Mouse (Mus musculus): Measurements from ENCODE around the gene Adam8.
A peak's percentile ranks its signal among the peaks of the same experiment; 100 is the strongest.

Gene Adam8

DNA sequence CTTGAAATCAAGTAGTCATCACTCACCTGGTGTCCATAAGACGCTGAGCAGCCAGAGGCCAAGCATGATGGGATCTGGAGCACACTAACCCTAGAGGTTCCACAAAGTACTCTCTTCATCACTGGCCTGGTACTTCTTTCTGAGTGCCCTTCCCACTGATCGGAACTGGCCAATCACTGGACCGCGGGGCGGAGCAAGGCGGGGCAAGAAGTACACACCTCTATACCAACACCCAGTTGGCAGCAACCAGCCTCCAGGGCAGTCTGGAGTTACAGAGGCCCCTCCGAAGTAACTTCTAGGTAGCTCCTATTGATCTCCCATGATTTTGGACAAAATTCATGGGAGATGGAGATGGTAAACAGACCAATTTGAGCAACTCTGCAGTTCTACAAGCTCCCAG is at the start of gene Adam8:
Gene Adam8, minus strand, starts transcription at position 157 of the 400 bp plus-strand sequence.
- DNase-seq (ENCODE audit: low read depth, low spot score), result no peak

DNA sequence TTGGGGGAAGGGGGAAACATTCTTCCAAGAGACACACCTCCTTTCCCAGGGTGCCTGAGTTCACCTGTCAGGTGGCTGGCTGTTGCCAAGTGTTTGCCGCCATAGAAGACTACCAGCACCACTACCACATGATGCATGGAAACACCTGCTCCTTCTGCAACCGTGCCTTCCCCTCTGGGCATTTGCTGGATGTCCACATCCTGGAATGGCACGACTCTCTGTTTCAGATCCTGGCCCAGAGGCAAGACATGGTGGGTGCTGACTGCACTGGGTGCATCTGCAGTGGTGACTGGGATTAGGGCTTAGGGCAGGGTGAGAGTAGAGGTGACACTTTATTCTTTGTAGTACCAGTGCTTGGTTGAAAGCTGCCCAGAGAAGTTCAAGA is 44.8 kb upstream of the Adam8 start:
- DNase-seq (ENCODE audit: low read depth, low spot score), result peak; percentile 9

DNA sequence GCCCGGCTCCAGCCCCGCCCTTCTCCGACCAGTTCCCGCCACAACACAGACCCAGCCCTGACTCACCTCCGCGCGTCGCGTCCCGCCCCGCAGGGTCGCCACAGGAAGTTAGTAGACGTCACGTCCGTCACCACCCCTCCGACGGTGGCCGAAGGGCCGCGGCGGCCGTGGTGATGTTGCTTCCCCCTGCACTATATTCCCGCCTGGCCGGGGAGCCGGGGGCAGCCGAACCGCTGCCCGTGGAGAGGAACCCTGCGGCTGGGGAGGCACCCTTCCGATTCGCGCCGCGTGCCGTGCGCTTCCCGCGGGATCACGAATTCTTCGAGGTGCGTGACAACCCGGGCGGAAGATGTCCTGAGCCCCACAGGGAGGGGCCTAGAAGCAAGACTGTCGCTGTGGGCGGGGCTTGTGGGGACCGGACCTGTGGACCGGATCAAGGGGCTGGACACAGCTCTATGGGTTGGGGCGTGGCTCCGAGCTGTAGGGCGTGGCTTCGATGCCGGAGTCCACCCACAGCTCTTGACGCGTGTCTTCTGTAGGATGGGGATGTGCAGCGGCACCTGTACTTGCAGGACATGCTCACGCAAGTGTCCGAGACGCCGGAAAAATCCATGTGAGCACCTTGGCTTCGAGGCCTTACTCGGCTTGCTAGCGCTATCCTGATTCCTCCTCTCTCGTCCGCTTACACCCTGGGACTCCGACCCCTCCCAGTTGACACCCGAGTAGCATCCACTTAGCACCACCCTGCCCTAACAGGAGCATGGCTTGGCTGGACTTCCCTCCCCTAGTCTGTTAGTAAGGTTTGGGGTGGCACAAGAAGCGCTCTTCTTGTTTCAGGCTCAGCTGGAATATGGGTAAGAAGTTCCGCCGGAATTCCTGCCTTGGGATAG is 44.2 kb upstream of the Adam8 start, which contains the start of the genes Zfp511 and Tubgcp2:
Gene Zfp511, plus strand, starts transcription at position 111 of the 890 bp plus-strand sequence.
Gene Tubgcp2, minus strand, starts transcription at position 389 of the 890 bp plus-strand sequence.
- peak; percentile 98 for DNase-seq (ENCODE audit: low read depth, low spot score)

DNA sequence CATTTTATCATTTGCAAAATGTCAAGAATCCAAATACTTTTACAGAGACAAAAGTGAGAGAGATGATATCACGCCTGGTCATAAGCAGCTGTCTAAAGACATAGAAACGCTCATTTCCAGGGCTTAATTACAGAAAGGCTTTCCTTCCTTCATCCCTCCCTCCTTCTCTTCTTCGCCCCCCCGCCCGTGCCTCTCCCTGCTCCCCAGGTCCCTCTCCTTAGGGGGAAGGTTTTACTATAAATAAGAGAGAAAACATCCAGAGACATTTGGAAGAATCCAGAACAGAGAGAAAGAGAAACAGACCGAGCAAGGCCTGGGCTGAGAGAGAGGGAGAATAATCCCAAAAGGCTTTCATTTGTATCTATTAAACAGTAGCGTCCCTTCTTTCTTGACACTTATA is 43.1 kb upstream of the Adam8 start:
- no peak for DNase-seq (ENCODE audit: low read depth, low spot score)

DNA sequence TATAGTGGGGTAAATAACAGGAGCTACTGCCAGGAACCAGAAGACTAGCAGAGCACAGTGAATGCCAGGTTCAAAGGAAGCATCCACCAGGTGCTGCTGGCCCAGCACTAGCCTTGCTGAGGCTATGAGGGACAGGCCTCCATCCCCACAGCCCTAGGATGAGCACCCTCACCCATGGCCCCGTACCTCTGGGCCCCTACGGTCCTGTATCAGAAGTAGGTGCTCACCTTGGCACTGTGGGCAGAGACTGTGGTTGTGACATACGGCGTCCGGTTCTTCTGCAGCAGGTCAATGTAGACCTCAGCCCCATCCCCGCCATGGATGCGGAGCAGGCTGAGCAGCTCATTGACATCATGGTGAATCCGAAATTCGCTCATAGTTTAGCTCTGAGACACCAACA is 41.0 kb upstream of the Adam8 start:
- no peak for DNase-seq (ENCODE audit: low read depth, low spot score)

DNA sequence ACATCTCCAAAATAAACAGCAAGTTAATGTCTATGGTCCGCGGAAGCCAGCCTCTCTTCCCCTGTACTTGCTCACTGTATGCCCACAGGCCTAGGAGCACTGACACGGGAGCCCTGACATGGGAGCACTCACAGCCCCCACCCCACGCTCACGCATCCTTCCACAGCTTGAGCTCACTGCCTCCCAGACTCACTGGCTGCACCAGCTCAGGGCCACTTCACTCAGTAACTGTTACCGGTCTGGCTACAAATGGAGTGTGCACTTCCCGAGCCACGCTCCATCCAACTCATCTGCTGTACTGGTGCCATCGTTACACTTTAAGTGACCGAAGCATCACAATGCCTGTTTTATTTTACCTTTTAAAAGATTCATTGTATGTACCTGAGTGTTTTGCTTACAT is 40.0 kb upstream of the Adam8 start:
- no peak for DNase-seq (ENCODE audit: low read depth, low spot score)

DNA sequence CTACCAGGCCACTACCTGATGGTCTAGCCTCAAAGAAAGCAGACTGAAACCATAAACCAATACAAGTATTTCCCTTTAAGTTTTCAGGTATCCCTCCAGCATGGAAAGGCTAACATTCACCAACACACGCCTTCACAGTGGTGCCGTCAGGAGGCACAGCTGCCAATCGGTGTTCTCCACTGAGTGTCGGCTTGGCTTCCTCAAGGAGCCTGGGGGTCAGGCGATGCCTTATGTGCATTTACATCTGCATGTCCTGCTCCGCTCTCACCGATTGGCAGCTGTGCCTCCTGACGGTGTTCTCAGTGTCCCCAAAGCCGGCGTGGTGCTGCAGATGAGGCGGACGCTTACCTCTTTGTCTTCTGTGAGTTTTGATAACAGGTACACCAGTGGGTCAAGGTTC is 39.4 kb upstream of the Adam8 start:
- no peak for DNase-seq (ENCODE audit: low read depth, low spot score)

DNA sequence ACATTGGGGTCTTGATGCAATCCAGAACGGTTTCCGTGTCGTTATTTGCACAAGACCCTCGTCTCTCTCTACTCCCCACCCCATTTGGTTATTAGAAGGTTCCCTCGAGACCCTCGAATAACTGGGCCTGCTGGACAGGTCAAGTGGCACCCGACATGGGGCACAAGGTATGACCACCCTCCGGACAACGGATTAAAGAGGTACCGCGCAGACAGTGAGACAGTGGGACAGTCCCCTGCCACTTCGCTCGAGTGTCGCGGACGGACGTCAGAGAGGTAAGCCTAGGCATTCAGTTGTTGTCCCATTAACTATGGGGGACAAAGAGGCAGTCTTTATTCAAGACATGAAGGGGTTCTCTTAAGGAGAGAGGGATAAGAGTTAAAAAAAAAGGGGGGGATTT is 19.0 kb upstream of the Adam8 start:
- DNase-seq (ENCODE audit: low read depth, low spot score), result no peak

DNA sequence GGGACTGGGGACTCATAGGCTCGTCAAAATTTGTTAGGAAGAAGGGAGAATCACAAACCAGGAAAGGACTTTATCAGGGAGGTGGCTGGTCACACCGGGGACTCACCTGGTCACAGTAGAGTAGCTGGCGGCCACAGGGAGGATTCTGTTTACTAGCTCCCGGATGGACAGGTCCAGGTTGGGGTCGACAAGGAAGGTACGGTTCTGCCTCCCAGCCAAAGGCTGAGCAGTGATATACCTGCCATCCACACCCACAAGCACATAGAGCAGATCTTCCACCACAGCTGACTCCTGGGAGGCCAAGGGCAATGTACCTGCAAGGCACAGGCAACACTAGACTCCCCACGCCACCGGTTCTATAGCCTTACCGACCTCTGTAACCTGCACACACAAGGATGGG is 15.4 kb upstream of the Adam8 start:
- DNase-seq (ENCODE audit: low read depth, low spot score), result no peak

DNA sequence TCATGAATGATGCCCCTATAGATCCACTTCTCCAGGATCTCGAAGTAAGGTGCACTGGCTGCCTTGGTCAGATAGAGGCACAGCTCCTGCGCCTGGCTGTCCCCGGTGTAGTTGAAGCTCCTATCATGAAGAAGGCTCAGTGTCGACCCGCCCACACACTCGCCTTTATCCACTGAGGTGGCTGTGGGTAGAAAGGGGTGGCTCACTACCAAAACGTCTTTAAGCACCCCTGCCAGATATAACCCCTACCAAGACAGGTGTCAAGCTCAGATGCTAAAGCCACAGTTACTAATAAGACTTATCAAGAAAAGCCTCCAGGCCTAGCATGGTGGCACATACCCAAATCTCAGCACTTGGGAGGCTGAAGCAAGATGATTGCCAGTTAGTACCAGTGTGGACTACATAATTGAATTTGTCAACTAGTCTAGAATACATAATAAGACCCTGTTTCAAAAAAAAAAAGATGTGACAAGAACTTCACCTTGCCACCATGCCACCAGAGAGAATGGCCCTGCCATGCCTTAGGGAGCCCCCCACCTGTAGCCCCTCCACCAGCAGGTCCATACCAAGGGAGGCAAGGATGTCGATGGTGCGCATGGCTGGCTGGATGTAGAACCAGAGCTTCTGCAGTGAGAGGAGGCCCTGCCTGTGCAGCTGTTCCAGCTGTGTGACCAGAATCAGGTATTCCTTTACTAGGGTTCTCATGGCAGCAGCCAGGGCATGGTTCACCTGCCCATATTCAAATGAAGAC is 14.7 kb upstream of the Adam8 start:
- no peak for DNase-seq (ENCODE audit: low read depth, low spot score)

DNA sequence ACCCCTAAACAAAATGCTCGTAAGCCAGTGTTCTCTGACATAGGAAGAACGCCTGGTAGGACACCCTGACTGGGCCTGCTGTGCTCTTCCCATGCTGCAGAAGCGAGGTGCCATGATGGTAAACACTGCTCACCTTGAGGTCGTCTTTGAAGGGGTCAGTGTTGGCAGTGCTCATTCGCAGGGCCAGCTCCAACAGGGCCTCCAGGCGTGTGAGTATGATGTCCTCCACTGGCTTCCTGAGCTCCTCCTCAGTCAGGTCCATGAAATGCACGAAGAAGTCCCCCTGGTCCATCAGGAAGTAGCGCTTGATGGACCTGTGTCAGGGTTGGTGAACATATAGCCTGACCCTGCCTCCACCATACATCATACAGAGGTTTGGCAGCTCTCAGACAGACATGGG is 12.3 kb upstream of the Adam8 start:
- DNase-seq (ENCODE audit: low read depth, low spot score), result no peak

DNA sequence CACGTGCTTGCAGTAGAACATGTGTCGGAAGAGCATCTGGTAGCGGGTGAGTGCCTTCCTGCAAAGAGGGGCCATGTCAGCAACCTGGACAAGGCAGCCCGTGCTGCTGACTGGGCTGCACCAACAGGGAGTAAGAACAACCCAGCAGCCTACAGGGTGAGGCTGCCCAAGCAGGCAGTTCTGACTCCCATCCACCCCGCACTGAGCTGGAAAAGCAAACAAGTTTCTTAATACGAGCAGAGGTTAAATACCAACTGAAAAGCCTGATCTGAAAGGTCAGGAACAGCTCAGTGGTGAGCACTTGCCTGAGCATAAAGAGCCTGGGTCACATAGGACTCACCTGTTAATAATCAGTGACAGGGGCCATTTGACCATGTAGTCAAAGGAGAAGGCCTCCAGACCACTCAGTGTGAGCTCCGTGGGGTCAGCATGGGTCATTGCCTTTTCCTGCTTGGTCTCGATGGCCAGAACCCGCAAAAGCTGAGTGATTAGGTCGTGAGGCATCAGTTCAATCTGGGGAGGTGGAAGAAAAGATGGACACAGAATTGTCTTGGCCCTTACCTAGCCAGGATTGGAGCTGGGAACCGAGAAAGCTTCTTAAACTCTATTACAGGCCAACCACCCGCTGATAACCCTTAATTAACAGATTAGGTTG is 8.9 kb upstream of the Adam8 start:
- DNase-seq (ENCODE audit: low read depth, low spot score), result no peak

DNA sequence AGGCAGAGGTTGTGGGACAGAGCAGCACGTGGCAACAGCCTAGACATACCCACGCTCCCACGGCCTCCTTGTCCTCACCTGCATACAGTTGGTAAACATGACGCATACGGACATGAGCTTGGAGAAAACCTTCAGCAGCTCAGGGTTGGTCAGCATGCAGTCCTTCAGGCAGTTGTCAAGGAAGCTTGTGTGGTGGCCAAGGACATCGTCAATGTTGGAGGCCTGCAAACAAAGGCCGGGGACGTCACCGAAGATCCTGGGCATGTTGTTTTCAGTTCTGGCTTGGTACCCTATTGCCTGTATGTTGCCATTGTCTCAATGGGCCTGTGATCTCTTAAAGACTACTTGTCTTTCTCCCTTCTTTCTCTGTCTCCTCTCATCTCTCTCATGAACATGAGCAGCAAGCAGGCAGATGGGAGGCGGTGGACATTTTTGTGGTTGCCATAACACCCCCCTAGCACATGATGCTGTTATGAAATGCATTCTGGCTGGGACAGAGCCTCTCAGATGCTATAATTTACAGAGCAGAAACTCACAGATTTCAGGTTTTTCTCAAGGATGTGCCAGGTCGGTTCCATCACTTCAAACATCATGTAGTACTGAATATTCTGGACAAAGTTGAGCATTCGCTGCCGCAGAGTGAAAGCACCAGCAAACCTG is 6.5 kb upstream of the Adam8 start:
- DNase-seq (ENCODE audit: low read depth, low spot score), result peak; percentile 82

DNA sequence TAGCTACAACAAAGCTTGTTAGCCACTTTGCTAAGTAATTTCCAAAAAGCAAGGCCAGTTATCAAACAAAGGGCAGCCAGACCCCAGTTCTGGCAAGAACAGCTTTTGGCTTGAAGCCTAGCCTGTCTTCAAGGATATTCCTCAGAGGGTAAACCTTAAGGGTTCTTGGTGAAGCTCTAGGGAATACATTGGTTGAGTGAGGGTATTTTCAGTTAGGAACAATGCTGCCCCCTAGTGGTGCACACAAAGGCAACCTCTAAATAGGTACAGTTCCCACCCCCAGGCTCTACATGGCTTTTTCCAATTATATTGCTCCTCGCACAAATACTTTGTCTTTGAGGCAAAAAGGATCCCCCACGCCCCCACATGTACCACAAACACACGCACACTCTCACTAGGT is 2.3 kb upstream of the Adam8 start:
- DNase-seq (ENCODE audit: low read depth, low spot score), result peak; percentile 86

DNA sequence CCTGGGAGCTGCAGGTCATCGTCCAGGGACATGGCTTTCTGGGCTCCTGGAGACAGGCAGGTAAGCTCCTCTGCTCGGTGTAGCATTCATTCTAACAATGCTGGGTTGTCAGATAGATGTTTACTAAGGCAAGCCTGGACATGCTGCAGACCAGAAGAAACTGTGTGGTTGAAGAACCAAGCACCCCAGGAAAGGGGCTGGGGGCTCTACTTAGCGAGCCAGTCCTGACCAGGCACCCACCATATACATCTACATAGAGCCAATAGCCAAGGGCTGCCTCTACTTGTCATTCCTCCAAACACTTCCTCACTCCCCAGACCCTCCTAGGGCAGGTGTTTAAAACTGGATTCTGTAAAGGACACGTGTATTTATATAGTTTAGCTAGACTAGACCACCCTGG is 1.8 kb upstream of the Adam8 start:
- DNase-seq (ENCODE audit: low read depth, low spot score), result no peak

DNA sequence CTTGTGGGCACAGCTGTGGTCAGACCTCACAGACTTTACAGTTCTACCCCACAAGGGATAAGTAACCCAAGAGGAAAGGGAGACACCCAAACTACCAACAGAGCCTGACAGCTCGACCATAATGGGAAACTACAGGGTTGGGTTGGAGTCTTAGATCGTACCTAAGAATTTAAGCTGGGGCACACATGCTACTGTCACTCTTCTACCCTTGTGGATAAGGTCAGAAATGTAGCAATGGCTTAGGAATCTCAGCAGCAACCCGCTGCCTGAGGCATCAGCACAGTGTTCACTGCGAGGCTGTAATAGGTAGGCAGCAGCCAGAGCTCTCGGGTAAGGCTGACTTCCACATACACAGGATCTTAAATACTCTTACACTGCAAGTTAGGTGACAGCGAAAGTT is 1.2 kb upstream of the Adam8 start:
- DNase-seq (ENCODE audit: low read depth, low spot score), result no peak

DNA sequence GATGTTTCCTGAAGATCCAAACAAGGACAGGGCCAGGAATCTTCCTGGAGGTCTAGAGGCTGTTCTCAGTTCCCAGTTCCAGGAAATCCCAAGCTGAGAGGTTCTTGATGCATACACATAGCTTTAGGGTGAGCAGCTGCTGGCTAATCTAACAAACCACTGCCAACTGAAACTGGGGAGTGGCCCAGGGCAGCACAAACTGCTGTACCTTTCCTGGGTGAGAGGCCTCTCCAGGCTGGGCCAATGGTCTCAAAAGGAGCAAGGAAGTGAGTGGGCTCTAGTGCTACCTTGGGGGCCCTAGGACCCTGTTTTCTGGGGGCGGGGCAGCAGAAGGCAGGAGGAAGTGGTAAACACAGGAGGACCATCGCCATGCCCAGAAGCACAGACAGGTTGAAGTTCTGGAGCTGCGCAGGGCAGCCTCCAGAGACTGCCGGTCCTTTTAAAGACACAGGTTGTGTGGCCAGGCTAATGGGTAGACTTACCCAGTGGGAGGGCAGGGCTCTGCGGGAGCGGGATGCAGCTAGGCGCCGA is 1.4 kb downstream of the Adam8 start:
- DNase-seq (ENCODE audit: low read depth, low spot score), result no peak

DNA sequence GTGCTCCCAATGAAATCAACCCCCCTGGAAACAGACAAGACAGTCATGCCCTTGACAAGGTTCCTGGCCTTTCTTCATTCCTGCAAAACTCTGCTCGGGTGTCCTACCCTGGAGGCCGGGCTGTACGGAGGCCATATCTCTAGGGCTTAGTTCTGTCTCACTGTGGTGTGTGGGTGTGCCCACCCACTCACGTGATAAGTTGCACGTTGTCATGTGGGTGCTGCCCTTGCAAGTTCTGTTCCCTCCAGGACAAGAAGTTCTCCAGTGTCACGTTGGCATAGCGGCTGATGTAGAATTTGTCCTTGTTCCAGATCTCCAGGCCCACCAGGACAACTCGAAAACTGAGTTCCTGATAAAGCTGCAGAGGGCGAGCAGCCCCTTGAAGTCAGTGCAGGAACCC is 4.1 kb downstream of the Adam8 start:
- DNase-seq (ENCODE audit: low read depth, low spot score), result no peak

DNA sequence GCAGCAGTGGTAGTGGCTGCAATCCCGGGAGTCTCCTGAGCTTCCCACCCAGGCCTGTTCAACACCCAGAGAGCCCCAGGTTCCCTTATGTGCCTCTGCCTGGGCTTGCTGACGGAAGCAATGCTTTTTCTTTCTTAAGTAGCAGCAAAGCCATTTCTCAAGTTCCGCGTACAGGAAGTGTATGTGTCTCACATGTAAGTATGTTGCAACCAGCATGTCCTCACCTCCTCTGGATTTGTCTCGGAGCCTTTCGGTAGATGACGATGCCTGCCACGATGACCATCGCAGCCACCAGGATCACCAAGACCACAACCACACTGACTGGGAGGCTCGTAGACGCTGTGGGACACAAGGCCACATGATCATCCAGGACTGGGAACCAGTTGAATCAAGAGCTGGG is 7.9 kb downstream of the Adam8 start:
- no peak for DNase-seq (ENCODE audit: low read depth, low spot score)

DNA sequence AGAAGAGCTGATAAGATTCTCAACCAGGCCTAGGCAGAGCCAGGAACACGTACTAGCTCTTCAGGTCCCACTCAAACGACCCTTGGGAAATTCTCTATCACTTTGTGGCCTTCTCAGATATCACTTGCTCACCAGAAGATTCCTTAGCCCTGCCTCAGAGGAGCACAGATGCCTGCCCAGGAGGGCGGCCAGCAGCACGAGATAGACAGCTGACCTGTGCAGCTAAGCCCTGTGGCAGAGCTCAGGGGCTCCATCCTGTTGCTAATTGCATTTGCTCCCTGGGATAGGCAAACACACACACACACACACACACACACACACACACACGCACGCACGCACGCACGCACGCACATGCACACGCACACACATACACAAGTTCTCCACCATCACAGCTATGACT is 10.3 kb downstream of the Adam8 start:
- DNase-seq (ENCODE audit: low read depth, low spot score), result no peak

DNA sequence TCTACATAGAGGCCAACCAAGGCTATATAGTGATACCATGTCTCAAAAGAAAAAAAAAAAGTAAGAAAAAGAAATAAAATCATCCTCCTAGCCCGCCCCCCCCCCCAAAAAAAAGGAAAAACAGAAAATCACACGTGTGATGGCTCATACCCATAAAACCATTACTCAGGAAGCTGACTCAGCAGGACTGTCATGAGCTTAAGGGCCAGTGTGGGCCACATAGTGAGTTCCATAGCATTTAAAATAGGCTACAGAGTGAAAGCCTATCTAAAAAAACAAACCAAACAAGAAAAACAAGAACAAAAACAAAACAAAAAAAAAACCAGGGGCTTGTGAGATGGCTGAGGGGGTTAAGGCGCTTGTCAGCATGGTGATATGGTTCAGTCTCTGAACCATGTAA is 11.6 kb downstream of the Adam8 start:
- DNase-seq (ENCODE audit: low read depth, low spot score), result no peak

All from brain, adult 2 months (tissue).